Mouse (Mus musculus) forebrain, embryonic 11.5 days (tissue): ENCODE data around the gene Wfdc18. TPM values are rescaled to one million over a fixed set of nuclear protein-coding genes. Genes with fewer than 3 reads are reported as not detected.
A peak's percentile ranks its signal among the peaks of the same experiment; 100 is the strongest.

Experiments used
- ATAC-seq: fragments of 200-750 bp; cut with Nextera tagmentation; replicated peaks from 2 replicates; pipeline ENCODE4 v1.8.0; 2017; ENCODE audit warnings: moderate TSS enrichment; ENCODE audit not compliant: low FRiP score
- DNase-seq: peaks from one replicate; pipeline ENCODE4 v3.0.0-alpha.2; 2017; ENCODE audit warnings: low spot score
- H3K27ac ChIP-seq: fragments of 300-500 bp; sonication (generic); 2 replicates; pipeline ENCODE4 v1.5.1; 2014; ENCODE audit warnings: low read depth, low read length
- H3K27me3 ChIP-seq: fragments of 300-500 bp; sonication (generic); 2 replicates; pipeline ENCODE4 v1.6.1; 2014; ENCODE audit warnings: mild to moderate bottlenecking, low read length, mixed read lengths; ENCODE audit not compliant: control insufficient read depth, insufficient read depth
- H3K36me3 ChIP-seq: fragments of 300-500 bp; sonication (generic); 2 replicates; pipeline ENCODE4 v1.6.1; 2014; ENCODE audit warnings: mild to moderate bottlenecking, low read length, moderate library complexity, mixed read lengths; ENCODE audit not compliant: control insufficient read depth, insufficient read depth
- H3K4me1 ChIP-seq: fragments of 300-500 bp; sonication (generic); replicated peaks from 2 replicates; pipeline ENCODE4 v1.6.1; 2014; ENCODE audit warnings: low read length, mixed read lengths; ENCODE audit not compliant: control insufficient read depth, insufficient read depth
- H3K4me2 ChIP-seq: fragments of 300-500 bp; sonication (generic); 2 replicates; pipeline ENCODE4 v1.6.1; 2014; ENCODE audit warnings: low read depth, mild to moderate bottlenecking, low read length, moderate library complexity, mixed read lengths; ENCODE audit not compliant: severe bottlenecking
- H3K4me3 ChIP-seq: fragments of 300-500 bp; sonication (generic); 2 replicates; pipeline ENCODE4 v1.5.1; 2014; ENCODE audit warnings: low read depth, low read length
- H3K9ac ChIP-seq: fragments of 300-500 bp; sonication (generic); 2 replicates; pipeline ENCODE4 v1.6.1; 2014; ENCODE audit warnings: low read length
- H3K9me3 ChIP-seq: fragments of 300-500 bp; sonication (generic); 2 replicates; pipeline ENCODE4 v1.6.1; 2016; ENCODE audit warnings: low read length, mixed read lengths; ENCODE audit not compliant: control insufficient read depth
- WGBS: fragments of 180-500 bp; shearing (Covaris S2); extraction: QIAGEN DNeasy Blood & Tissue Kit; methylation state at CpG from one replicate; pipeline ENCODE4 v1.1.7; 2014; 5-methylcytosine and 5-hydroxymethylcytosine counted together
- polyA plus RNA-seq: library from polyadenylated mRNA; unstranded; fragments of >200 nt; fragmentation: Nextera tagmentation; extraction: Ambion mirVana; gene quantifications from 2 replicates; pipeline ENCODE4 v1.2.1, GENCODE M21; 2014

Wfdc18 gene
- polyA plus RNA-seq, 1 experiment from 2014 or later: not detected

DNA sequence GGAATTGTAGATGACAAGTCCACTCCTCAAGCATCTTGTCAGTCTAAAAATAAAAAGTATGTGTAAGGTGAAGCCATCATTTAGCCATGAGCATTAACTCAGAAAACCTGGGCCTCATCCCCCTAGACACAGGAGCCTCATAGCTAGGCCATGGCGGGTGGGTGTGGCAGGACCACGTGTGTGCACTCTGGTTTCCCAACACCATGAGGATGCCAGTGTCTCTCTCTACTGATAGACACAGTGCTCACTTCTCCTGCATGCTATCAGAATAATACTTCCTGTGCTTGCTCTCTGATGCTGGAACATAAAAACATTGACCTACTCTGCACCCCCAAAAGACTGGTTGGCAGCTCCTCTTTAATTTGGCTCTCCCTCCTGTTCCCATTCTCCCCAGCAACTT is 27.1 kb downstream of the Wfdc18 start:
- H3K27ac ChIP-seq: no peak overlapping the region
- DNase-seq: no peak
- WGBS: 73% methylated on average over 2 of the region's 2 CpGs
- no peak overlapping the region for H3K4me2 ChIP-seq
- ATAC-seq: no peak
- no peaks in the 10 kb centered on the region for H3K27me3 ChIP-seq
- H3K36me3 ChIP-seq: no peaks in the 10 kb centered on the region
- no peaks in the 10 kb centered on the region for H3K9me3 ChIP-seq
- H3K4me3 ChIP-seq: no peak overlapping the region
- H3K4me1 ChIP-seq: no peaks in the 10 kb centered on the region; the same call in 1 of the 2 replicates
- no peak overlapping the region for H3K9ac ChIP-seq

GRCm38 (mm10) chr11:83737109-83737558 is 28.3 kb downstream of the Wfdc18 start:
- no peak overlapping the region for H3K27ac ChIP-seq

DNA sequence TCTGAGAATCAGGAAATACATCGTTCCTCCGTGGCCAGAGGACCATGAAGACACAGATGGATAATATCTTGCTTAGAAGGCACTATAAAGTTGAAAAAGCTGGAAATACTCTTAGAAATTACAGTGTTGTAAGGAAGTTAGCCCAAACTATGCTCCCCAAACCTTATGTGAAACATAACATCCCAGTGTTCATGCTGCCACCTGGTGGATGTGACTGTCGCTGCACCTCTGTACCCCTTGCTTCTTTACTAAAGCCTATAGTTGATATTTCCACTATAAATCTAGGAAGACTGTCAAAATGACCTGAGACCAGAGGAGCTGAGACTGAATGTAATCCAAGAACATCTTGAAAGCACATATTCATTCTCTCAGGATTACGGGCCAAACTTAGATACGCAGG is 30.4 kb downstream of the Wfdc18 start:
- H3K4me1 ChIP-seq: no peaks in the 10 kb centered on the region; the same call in 1 of the 2 replicates
- ATAC-seq (no peak), DNase-seq (peak; percentile 78)
- H3K4me3 ChIP-seq: no peak overlapping the region
- H3K27me3 ChIP-seq: no peaks in the 10 kb centered on the region
- H3K9ac ChIP-seq: no peak overlapping the region
- WGBS: 28% methylated on average over 5 of the region's 5 CpGs
- no peak overlapping the region for H3K27ac ChIP-seq
- no peak overlapping the region for H3K4me2 ChIP-seq
- no peaks in the 10 kb centered on the region for H3K9me3 ChIP-seq
- no peaks in the 10 kb centered on the region for H3K36me3 ChIP-seq

More at GRCm38 (mm10) chr11:83737109-83737558, 28.3 kb downstream of the Wfdc18 start:
- Histone ChIP-seq H3K4me1 (no peaks in the 10 kb centered on the region; the same call in 1 of the 2 replicates), H3K4me2 (no peak overlapping the region), H3K9ac (no peak overlapping the region), H3K36me3 (no peaks in the 10 kb centered on the region), H3K27me3 (no peaks in the 10 kb centered on the region), H3K4me3 (no peak overlapping the region), H3K9me3 (no peaks in the 10 kb centered on the region)
- no peak for ATAC-seq
- DNase-seq: no peak
- WGBS: 88% methylated on average over 3 of the region's 3 CpGs

GRCm38 (mm10) chr11:83740443-83740991 is 31.7 kb downstream of the Wfdc18 start:
- no peak overlapping the region for H3K4me3 ChIP-seq
- no peak for DNase-seq
- H3K27me3 ChIP-seq: no peaks in the 10 kb centered on the region
- H3K4me1 ChIP-seq: no peaks in the 10 kb centered on the region
- H3K36me3 ChIP-seq: no peaks in the 10 kb centered on the region
- H3K27ac ChIP-seq: no peak overlapping the region
- H3K9me3 ChIP-seq: no peaks in the 10 kb centered on the region
- no peak overlapping the region for H3K4me2 ChIP-seq
- ATAC-seq: no peak
- 85% methylated on average over 4 of the region's 4 CpGs for WGBS
- H3K9ac ChIP-seq: no peak overlapping the region

DNA sequence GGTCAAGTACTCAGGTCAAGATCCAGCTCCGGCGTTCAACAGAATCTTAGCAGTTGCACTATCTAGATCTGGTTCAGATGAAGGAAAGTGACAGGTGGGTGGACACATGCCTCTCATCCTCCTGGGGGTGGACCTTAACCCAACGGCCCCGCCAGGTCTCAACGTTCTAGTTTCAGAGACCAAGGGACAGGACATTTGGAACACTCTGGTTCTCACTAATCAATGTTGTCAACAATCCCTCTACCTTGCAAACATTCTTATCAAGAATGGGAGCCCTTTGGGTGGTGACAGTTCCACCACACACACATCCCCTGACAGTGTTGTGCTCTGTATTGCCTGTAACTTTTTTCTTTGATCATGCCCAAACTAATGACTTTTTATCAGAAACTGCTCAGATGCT is 33.0 kb downstream of the Wfdc18 start:
- H3K36me3 ChIP-seq: no peaks in the 10 kb centered on the region
- no peak overlapping the region for H3K4me3 ChIP-seq
- no peaks in the 10 kb centered on the region for H3K4me1 ChIP-seq
- WGBS: 85% methylated on average over 5 of the region's 5 CpGs
- no peaks in the 10 kb centered on the region for H3K9me3 ChIP-seq
- no peak for DNase-seq
- no peak overlapping the region for H3K27ac ChIP-seq
- no peak overlapping the region for H3K9ac ChIP-seq
- H3K4me2 ChIP-seq: no peak overlapping the region
- no peak for ATAC-seq
- no peaks in the 10 kb centered on the region for H3K27me3 ChIP-seq

DNA sequence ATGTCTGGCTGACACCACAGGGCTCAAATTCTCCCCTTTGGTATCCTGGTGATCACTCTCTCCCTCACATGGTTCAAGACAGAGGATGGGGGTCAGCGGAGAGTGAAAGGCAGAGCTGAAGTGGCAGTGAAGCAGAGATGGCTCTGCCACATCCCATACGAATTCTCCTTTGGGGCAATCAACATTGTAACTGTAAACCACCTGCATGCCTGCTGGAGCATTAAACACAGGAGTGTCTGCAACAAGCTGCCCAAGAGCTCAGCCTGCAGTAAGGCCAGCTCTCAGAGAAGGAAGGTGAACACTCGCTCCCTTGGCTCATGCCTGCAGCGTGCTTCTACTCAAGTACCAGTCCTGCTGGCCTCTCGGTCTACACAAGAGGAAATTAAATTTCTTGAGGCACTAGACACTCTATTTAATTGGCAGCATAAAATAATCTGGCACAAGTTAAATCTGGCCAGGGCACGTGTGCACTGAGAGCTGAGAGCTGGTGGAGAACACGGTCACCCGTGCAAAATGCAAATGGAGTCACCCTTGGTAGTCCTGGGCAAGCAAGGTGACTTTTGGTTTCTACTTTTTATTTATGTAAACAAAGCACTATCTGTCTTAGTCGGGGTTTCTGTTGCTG is 34.0 kb downstream of the Wfdc18 start:
- Histone ChIP-seq H3K9ac (no peak overlapping the region), H3K4me1 (no peaks in the 10 kb centered on the region), H3K27ac (no peak overlapping the region), H3K9me3 (no peaks in the 10 kb centered on the region), H3K4me3 (no peak overlapping the region), H3K4me2 (no peak overlapping the region), H3K36me3 (no peaks in the 10 kb centered on the region), H3K27me3 (no peaks in the 10 kb centered on the region)
- ATAC-seq: no peak
- no peak for DNase-seq
- WGBS: 77% methylated on average over 9 of the region's 9 CpGs

- ATAC-seq (no peak), DNase-seq (no peak)
- Histone ChIP-seq H3K4me1 (no peaks in the 10 kb centered on the region), H3K9me3 (no peaks in the 10 kb centered on the region), H3K36me3 (no peaks in the 10 kb centered on the region), H3K27ac (no peak overlapping the region), H3K9ac (no peak overlapping the region), H3K4me2 (no peak overlapping the region), H3K27me3 (no peaks in the 10 kb centered on the region), H3K4me3 (no peak overlapping the region)
- 92% methylated on average over 3 of the region's 3 CpGs for WGBS
Observed at GRCm38 (mm10) chr11:83743525-83743924, 34.7 kb downstream of the Wfdc18 start.

- Histone ChIP-seq H3K27me3 (no peaks in the 10 kb centered on the region), H3K9me3 (no peaks in the 10 kb centered on the region), H3K9ac (no peak overlapping the region), H3K36me3 (no peaks in the 10 kb centered on the region), H3K4me1 (no peaks in the 10 kb centered on the region), H3K4me2 (no peak overlapping the region), H3K4me3 (no peak overlapping the region), H3K27ac (no peak overlapping the region)
- 71% methylated on average over 4 of the region's 4 CpGs for WGBS
- ATAC-seq (no peak), DNase-seq (no peak)
Observed at GRCm38 (mm10) chr11:83746152-83746551, 37.3 kb downstream of the Wfdc18 start.

GRCm38 (mm10) chr11:83746681-83747080 is 37.9 kb downstream of the Wfdc18 start, which contains the start of gene Wfdc21:
Gene Wfdc21 (plus strand): TSS chr11:83746940.
- 83% methylated on average over 5 of the region's 5 CpGs for WGBS
- no peak for DNase-seq
- no peak for ATAC-seq

More at GRCm38 (mm10) chr11:83746681-83747080, 37.9 kb downstream of the Wfdc18 start, which contains the start of gene Wfdc21:
- Histone ChIP-seq H3K27ac (no peak within 1 kb of the TSS), H3K4me3 (no peak within 1 kb of the TSS), H3K36me3 (no peaks in the 10 kb centered on the region), H3K4me2 (no peak within 1 kb of the TSS), H3K9ac (no peak within 1 kb of the TSS), H3K4me1 (no peaks in the 10 kb centered on the region), H3K27me3 (no peaks in the 10 kb centered on the region), H3K9me3 (no peaks in the 10 kb centered on the region)
